Mouse (Mus musculus): ENCODE data around the gene Nup62.

DNA sequence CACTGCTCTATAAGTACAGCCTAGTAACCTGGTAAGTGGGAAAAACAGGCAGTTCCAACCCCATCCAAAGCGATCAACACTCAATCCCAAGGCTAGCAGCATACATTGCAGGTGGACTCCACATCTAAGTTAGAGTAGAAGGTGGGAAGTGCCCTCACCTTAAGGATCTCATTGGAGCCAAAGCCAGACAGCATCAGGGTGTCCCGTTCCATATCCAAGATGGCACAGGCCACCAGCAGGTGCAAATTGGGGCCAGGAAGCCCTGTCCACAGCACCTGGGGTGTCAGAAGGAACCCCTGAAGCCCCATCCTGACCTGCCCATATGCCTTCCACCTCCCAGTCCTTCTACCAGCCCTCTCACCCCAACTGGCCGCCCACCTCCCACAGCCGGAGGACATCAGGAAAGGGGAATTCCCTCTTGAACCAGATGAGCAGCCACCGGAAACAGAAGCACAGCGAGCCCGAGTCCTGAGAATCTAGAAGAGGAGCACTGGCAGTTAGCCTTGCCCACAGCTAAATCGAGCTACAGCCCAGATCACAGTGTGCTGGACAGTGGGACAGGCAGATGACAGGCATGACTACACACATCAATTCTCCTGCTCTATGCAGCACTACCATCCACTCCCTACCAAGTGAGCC, 26.1 kb downstream of the Nup62 start:
- TF ChIP-seq GATA1 (IDR thresholded peaks at IDR 0.05; ENCODE audit: borderline replicate concordance, low read length) (no peak), CTCF (IDR thresholded peaks at IDR 0.05; ENCODE audit: low read depth, low read length) (no peak), TAL1 (conservative IDR thresholded peaks at IDR 0.05; ENCODE audit: low read depth, low read length) (no peak), POLR2AphosphoS5 (IDR thresholded peaks at IDR 0.05; ENCODE audit: insufficient replicate concordance, low read depth, low read length) (no peak; the same call in 1 of the 2 replicates), GATA2 (IDR thresholded peaks at IDR 0.05; ENCODE audit: borderline replicate concordance, low read depth, low read length) (no peak)
